Mouse (Mus musculus): ENCODE measurements at regions not wholly inside any gene's neighbourhood (a gene's known extent, or its start where the extent isn't known, plus 50 kb on each side); places are given as distances from the start of the nearest gene placed in this dataset.

- no peak for DNase-seq (ENCODE audit: low read depth, low spot score)
- no peak for TF ChIP-seq MAFK (IDR thresholded peaks at IDR 0.05; ENCODE audit: borderline replicate concordance, low read depth, low read length)
- no peak for TF ChIP-seq ELF1 (IDR thresholded peaks at IDR 0.05; ENCODE audit: low read depth, low read length)
- no peak for TF ChIP-seq USF1 (IDR thresholded peaks at IDR 0.05; ENCODE audit: low read depth, low read length)
- no peak for TF ChIP-seq POLR2AphosphoS2 (IDR thresholded peaks at IDR 0.05; ENCODE audit: low read length)
- no peak for TF ChIP-seq TCF12 (IDR thresholded peaks at IDR 0.05; ENCODE audit: low read depth, low read length)
- no peak for TF ChIP-seq SIN3A (IDR thresholded peaks at IDR 0.05; ENCODE audit: low read length)
- TF ChIP-seq RCOR1 (IDR thresholded peaks at IDR 0.05; ENCODE audit: low read depth, low read length), result no peak
- TF ChIP-seq POLR2A (IDR thresholded peaks at IDR 0.05; ENCODE audit: control insufficient read depth in 1 of 2, insufficient read depth in 1 of 2, low read depth in 1 of 2, low read length in 2 of 2, poor library complexity in 1 of 2), result no peak
- TF ChIP-seq TBP (IDR thresholded peaks at IDR 0.05; ENCODE audit: low read depth, low read length), result no peak
- TF ChIP-seq ZKSCAN1 (IDR thresholded peaks at IDR 0.05; ENCODE audit: low read depth, low read length), result no peak
- no peak for TF ChIP-seq GABPA (IDR thresholded peaks at IDR 0.05; ENCODE audit: low read depth, low read length)
- no peak for TF ChIP-seq JUND (IDR thresholded peaks at IDR 0.05; ENCODE audit: low read depth, low read length)
- TF ChIP-seq E2F4 (IDR thresholded peaks at IDR 0.05; ENCODE audit: borderline replicate concordance, low read depth, low read length), result no peak
- TF ChIP-seq MYC (IDR thresholded peaks at IDR 0.05; ENCODE audit: low read depth, low read length), result no peak
- no peak for TF ChIP-seq GATA1 (IDR thresholded peaks at IDR 0.05; ENCODE audit: low read depth, low read length)
- TF ChIP-seq HCFC1 (IDR thresholded peaks at IDR 0.05; ENCODE audit: low read depth, low read length), result no peak
These were observed 145.3 kb upstream of the Arg1 start for GRCm38 (mm10) chr10:25072617-25073016.

DNA sequence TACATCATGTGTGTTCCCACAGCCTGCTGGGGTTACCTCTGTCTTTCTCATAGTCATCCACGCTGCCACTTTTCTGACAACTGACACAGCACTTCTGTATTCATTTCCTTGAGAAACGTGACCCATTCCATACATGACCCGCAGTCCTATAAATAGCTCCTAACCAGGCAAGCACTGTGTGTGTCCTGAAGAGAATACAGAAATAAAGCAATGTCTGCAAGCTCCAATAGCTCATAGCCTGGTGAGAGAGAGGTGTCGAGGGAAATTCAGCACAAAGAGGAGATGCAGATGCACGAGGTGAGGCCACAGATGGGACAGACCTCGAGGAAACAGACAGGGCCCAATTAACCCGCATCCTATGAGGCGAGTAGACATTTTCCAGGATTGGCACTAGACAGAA is 141.0 kb upstream of the Arg1 start:
- H3K9ac ChIP-seq (ENCODE audit: control insufficient read depth, low read depth, low read length, poor library complexity, severe bottlenecking), result no peak overlapping the region
- H3K9me3 ChIP-seq (replicated peaks; ENCODE audit: insufficient read depth, low read length), result no peaks in the 10 kb centered on the region

More at GRCm38 (mm10) chr10:25072617-25073016, 145.3 kb upstream of the Arg1 start:
- H3K9ac ChIP-seq (ENCODE audit: control insufficient read depth, low read depth, low read length, poor library complexity, severe bottlenecking), result no peak overlapping the region
- no peak overlapping the region for H3K27ac ChIP-seq (ENCODE audit: control insufficient read depth, low read depth, low read length)
- H3K4me3 ChIP-seq (ENCODE audit: control insufficient read depth in 1 of 2, insufficient read depth in 1 of 2, low read depth in 2 of 2, low read length in 2 of 2), result no peak overlapping the region
- H3K9me3 ChIP-seq (replicated peaks; ENCODE audit: insufficient read depth, low read length), result no peaks in the 10 kb centered on the region
- no peaks in the 10 kb centered on the region for H3K4me1 ChIP-seq (ENCODE audit: control insufficient read depth in 1 of 2, insufficient read depth in 2 of 2, low read length in 2 of 2)
- no peaks in the 10 kb centered on the region for H3K79me2 ChIP-seq (ENCODE audit: control insufficient read depth, insufficient read depth, low read length, poor library complexity)
- no peaks in the 10 kb centered on the region; a peak in 1 of 4 replicates for H3K27me3 ChIP-seq (ENCODE audit: control insufficient read depth in 1 of 2, insufficient read depth in 2 of 2, low read length in 2 of 2)
- H3K36me3 ChIP-seq (ENCODE audit: control insufficient read depth in 1 of 2, insufficient read depth in 2 of 2, low read length in 2 of 2), result no peaks in the 10 kb centered on the region

More for the DNA sequence above, 141.0 kb upstream of the Arg1 start:
- Histone ChIP-seq H3K79me2 (ENCODE audit: control insufficient read depth, insufficient read depth, low read length, poor library complexity) (no peaks in the 10 kb centered on the region), H3K4me3 (ENCODE audit: control insufficient read depth in 1 of 2, insufficient read depth in 1 of 2, low read depth in 2 of 2, low read length in 2 of 2) (no peak overlapping the region), H3K27me3 (ENCODE audit: control insufficient read depth in 1 of 2, insufficient read depth in 2 of 2, low read length in 2 of 2) (no peaks in the 10 kb centered on the region), H3K27ac (ENCODE audit: control insufficient read depth, low read depth, low read length) (no peak overlapping the region), H3K4me1 (ENCODE audit: control insufficient read depth in 1 of 2, insufficient read depth in 2 of 2, low read length in 2 of 2) (no peaks in the 10 kb centered on the region), H3K36me3 (ENCODE audit: control insufficient read depth in 1 of 2, insufficient read depth in 2 of 2, low read length in 2 of 2) (no peaks in the 10 kb centered on the region)
- TF ChIP-seq GABPA (IDR thresholded peaks at IDR 0.05; ENCODE audit: low read depth, low read length) (no peak), CHD1 (IDR thresholded peaks at IDR 0.05; ENCODE audit: low read depth, low read length) (no peak), MAFK (IDR thresholded peaks at IDR 0.05; ENCODE audit: borderline replicate concordance, low read depth, low read length) (no peak), USF1 (IDR thresholded peaks at IDR 0.05; ENCODE audit: low read depth, low read length) (no peak), POLR2AphosphoS2 (IDR thresholded peaks at IDR 0.05; ENCODE audit: low read length) (no peak)
- no peak for DNase-seq (ENCODE audit: low read depth, low spot score)
